Mouse (Mus musculus): ENCODE measurements at regions not wholly inside any gene's neighbourhood (a gene's known extent, or its start where the extent isn't known, plus 50 kb on each side); places are given as distances from the start of the nearest gene placed in this dataset.

DNA sequence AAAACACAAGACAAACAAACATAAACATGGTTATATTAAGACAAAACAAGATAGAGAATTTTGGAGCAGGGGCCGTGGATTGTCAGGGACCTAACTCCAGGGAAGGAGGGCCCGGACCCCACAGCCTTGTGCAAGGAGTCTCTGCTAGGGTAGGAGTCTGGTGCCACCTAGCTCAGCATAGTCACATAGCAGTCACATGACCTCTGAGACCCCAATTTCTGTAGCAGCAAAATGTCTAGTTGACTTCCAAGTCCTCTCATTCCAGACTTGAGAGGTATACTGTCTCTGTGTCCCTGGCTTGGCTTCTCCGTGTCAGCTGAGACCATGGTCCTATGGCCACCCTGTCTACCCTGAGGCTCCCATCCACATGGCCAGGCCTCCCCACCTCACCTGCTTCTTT, 86.0 kb downstream of the Kcnh2 start:
- H3K4me1 ChIP-seq (replicated peaks; ENCODE audit: insufficient read depth, low read length) = peaks cover 4% of the 10 kb centered on the region; the same call in 1 of the 2 replicates
- no peak overlapping the region for H3K4me2 ChIP-seq (ENCODE audit: low read length)
- no peak overlapping the region for H3K9ac ChIP-seq (ENCODE audit: low read depth, low read length)
- ATAC-seq (replicated peaks; ENCODE audit: low FRiP score, low read depth) = no peak
- 0 out of 2 replicates have a peak, but pooled peaks have one; percentile 5 for TF ChIP-seq CTCF (IDR thresholded peaks at IDR 0.05; ENCODE audit: low read depth)
- no peaks in the 10 kb centered on the region for H3K9me3 ChIP-seq (replicated peaks; ENCODE audit: low read length)
- no peak overlapping the region for H3K4me3 ChIP-seq (replicated peaks; ENCODE audit: low read depth, low read length)
- no peaks in the 10 kb centered on the region for H3K27me3 ChIP-seq (ENCODE audit: insufficient read depth, low read length)
- DNase-seq (ENCODE audit: low spot score) = no peak
- H3K36me3 ChIP-seq (ENCODE audit: insufficient read depth, low read length) = no peaks in the 10 kb centered on the region
- no peak overlapping the region for H3K27ac ChIP-seq
- 90% methylated on average over 3 of the region's 3 CpGs for WGBS

- Histone ChIP-seq H3K4me3 (replicated peaks; ENCODE audit: low read depth, low read length) (0 out of 2 replicates have a peak overlapping the region, but pooled peaks have one; percentile 14), H3K27ac (peak overlapping the region; percentile 70), H3K27me3 (ENCODE audit: insufficient read depth, low read length) (no peaks in the 10 kb centered on the region), H3K9me3 (replicated peaks; ENCODE audit: low read length) (no peaks in the 10 kb centered on the region), H3K9ac (ENCODE audit: low read depth, low read length) (peak overlapping the region; percentile 42; the same call in 1 of the 2 replicates), H3K36me3 (ENCODE audit: insufficient read depth, low read length) (no peaks in the 10 kb centered on the region), H3K4me1 (replicated peaks; ENCODE audit: insufficient read depth, low read length) (peaks cover 4% of the 10 kb centered on the region; the same call in 1 of the 2 replicates), H3K4me2 (ENCODE audit: low read length) (peak overlapping the region; percentile 56)
- peak; percentile 92 for DNase-seq (ENCODE audit: low spot score)
- peak; percentile 95 for TF ChIP-seq CTCF (IDR thresholded peaks at IDR 0.05; ENCODE audit: low read depth)
- 3% methylated on average over 16 of the region's 16 CpGs for WGBS
- peak; percentile 86 for ATAC-seq (replicated peaks; ENCODE audit: low FRiP score, low read depth)
Measured at GRCm38 (mm10) chr5:24266344-24267295, 84.8 kb downstream of the Kcnh2 start.
